Mouse (Mus musculus) ES-E14 (cell line): Measurements from ENCODE around the gene Gen1.

Experiments
- MAFK ChIP-seq: IDR thresholded peaks from 2 replicates; pipeline ENCODE4 v1.6.1; 2014; ENCODE audit warnings: mild to moderate bottlenecking, low read depth, low read length, inconsistent platforms; ENCODE audit not compliant: insufficient read depth
- ZNF384 ChIP-seq: IDR thresholded peaks from 2 replicates; pipeline ENCODE4 v1.6.1; 2012; ENCODE audit warnings: low read depth, low read length, inconsistent platforms

DNA sequence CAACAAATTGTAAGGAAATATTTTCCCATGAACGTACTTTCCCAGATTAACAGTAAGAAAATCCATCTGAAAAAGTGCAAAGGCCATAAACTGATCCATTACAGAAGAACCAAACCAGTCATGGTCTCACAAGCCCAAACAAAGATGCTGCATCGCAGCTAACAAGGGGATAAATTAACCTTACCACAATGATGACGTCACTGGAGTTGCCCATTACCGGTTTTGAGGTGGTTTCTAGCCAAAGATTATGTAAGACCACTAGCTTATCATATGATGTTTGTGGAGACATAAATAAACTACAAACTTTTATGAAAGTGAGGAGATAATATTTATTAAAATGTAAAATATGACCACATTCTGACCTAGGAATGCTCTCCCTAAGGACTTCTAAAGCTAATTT lies 59.3 kb downstream of the Gen1 start:
- TF ChIP-seq MAFK = no peak
- no peak for TF ChIP-seq ZNF384
